Mouse (Mus musculus) cortical plate, adult 2 months (tissue): Measurements from ENCODE around the gene Oser1. TPM values are rescaled to one million over a fixed set of nuclear protein-coding genes. Genes with fewer than 3 reads are reported as not detected.

Experiments used
- H3K27ac ChIP-seq: fragments of 200-500 bp; 2 replicates; pipeline ENCODE4 v1.5.1; 2012; ENCODE audit warnings: low read length, control low read depth, inconsistent platforms; ENCODE audit not compliant: insufficient read depth
- H3K4me1 ChIP-seq: fragments of 200-500 bp; 2 replicates; pipeline ENCODE4 v1.6.1; 2011; ENCODE audit warnings: low read length; ENCODE audit not compliant: control insufficient read depth, insufficient read depth
- H3K4me3 ChIP-seq: fragments of 200-500 bp; 2 replicates; pipeline ENCODE4 v1.5.1; 2011; ENCODE audit warnings: mild to moderate bottlenecking, low read length, control low read depth; ENCODE audit not compliant: insufficient read depth
- CTCF ChIP-seq: fragments of 200-500 bp; IDR thresholded peaks from 2 replicates; pipeline ENCODE4 v1.5.1; 2011; ENCODE audit warnings: mild to moderate bottlenecking, control low read depth, low read length; ENCODE audit not compliant: insufficient read depth; ENCODE audit errors: extremely low read depth
- POLR2A ChIP-seq: fragments of 200-500 bp; IDR thresholded peaks from 2 replicates; pipeline ENCODE4 v1.6.1; 2011; ENCODE audit warnings: mild to moderate bottlenecking, low read length, control low read depth; ENCODE audit not compliant: insufficient read depth; ENCODE audit errors: extremely low read depth
- polyA plus RNA-seq: library from polyadenylated mRNA; depleted of rRNA; stranded (reverse); fragments of >200 nt; gene quantifications from 2 replicates; pipeline ENCODE4 v1.2.3, GENCODE M21; 2012

Oser1 gene
- polyA plus RNA-seq, 1 experiment: 22.2 TPM

- Histone ChIP-seq H3K4me1 (peaks cover 7% of the 10 kb centered on the region), H3K4me3 (no peak overlapping the region), H3K27ac (no peak overlapping the region)
- no peak for TF ChIP-seq POLR2A
- no peak for TF ChIP-seq CTCF
These were observed 22.9 kb upstream of the Oser1 start for GRCm38 (mm10) chr2:163447375-163447774.

GRCm38 (mm10) chr2:163444017-163444416 lies 19.5 kb upstream of the Oser1 start:
- H3K4me1 ChIP-seq: peaks cover 8% of the 10 kb centered on the region; the same call in 1 of the 2 replicates
- H3K27ac ChIP-seq: no peak overlapping the region
- TF ChIP-seq POLR2A: no peak
- no peak for TF ChIP-seq CTCF
- H3K4me3 ChIP-seq: no peak overlapping the region

- H3K27ac ChIP-seq: no peak overlapping the region
- no peak for TF ChIP-seq CTCF
- no peak for TF ChIP-seq POLR2A
- H3K4me3 ChIP-seq: no peak overlapping the region
- peaks cover 8% of the 10 kb centered on the region; the same call in 1 of the 2 replicates for H3K4me1 ChIP-seq
These were observed 19.0 kb upstream of the Oser1 start for GRCm38 (mm10) chr2:163443543-163443942.

- H3K4me3 ChIP-seq: peak overlapping the region; percentile 91
- H3K27ac ChIP-seq: no peak overlapping the region
- peaks cover 8% of the 10 kb centered on the region; the same call in 1 of the 2 replicates for H3K4me1 ChIP-seq
- TF ChIP-seq POLR2A (no peak), CTCF (no peak)
These were observed 15.0 kb upstream of the Oser1 start for GRCm38 (mm10) chr2:163439488-163439887.

- Histone ChIP-seq H3K4me3 (peak overlapping the region; percentile 91), H3K27ac (peak overlapping the region; percentile 86), H3K4me1 (peaks cover 5% of the 10 kb centered on the region; the same call in 1 of the 2 replicates)
- TF ChIP-seq POLR2A: no peak
- no peak for TF ChIP-seq CTCF
These were observed 14.3 kb upstream of the Oser1 start for GRCm38 (mm10) chr2:163438619-163439451.

GRCm38 (mm10) chr2:163438246-163438618 lies 13.7 kb upstream of the Oser1 start, which contains the start of gene Gdap1l1:
Gdap1l1 (plus strand) TSS chr2:163438476.
- peak; percentile 69; the same call in 1 of the 2 replicates for TF ChIP-seq POLR2A
- no peak for TF ChIP-seq CTCF
- H3K4me1 ChIP-seq: peaks cover 5% of the 10 kb centered on the region; the same call in 1 of the 2 replicates
- peak within 1 kb of the TSS; percentile 86 for H3K27ac ChIP-seq
- peak within 1 kb of the TSS; percentile 91 for H3K4me3 ChIP-seq

- TF ChIP-seq POLR2A (no peak), CTCF (no peak)
- H3K4me3 ChIP-seq: peak overlapping the region; percentile 91
- H3K27ac ChIP-seq: peak overlapping the region; percentile 16; the same call in 1 of the 2 replicates
- peaks cover 5% of the 10 kb centered on the region; the same call in 1 of the 2 replicates for H3K4me1 ChIP-seq
These were observed 13.3 kb upstream of the Oser1 start for GRCm38 (mm10) chr2:163437800-163438199.

GRCm38 (mm10) chr2:163433971-163434370 lies 9.5 kb upstream of the Oser1 start:
- Histone ChIP-seq H3K4me3 (no peak overlapping the region), H3K27ac (no peak overlapping the region), H3K4me1 (no peaks in the 10 kb centered on the region)
- TF ChIP-seq POLR2A: no peak
- TF ChIP-seq CTCF: no peak

- no peaks in the 10 kb centered on the region for H3K4me1 ChIP-seq
- TF ChIP-seq POLR2A: no peak
- no peak for TF ChIP-seq CTCF
- no peak overlapping the region for H3K4me3 ChIP-seq
- no peak overlapping the region for H3K27ac ChIP-seq
These were observed 6.8 kb upstream of the Oser1 start for GRCm38 (mm10) chr2:163431289-163431688.

- TF ChIP-seq POLR2A (no peak), CTCF (no peak)
- Histone ChIP-seq H3K4me1 (no peaks in the 10 kb centered on the region), H3K27ac (no peak overlapping the region)
These were observed 4.0 kb upstream of the Oser1 start for GRCm38 (mm10) chr2:163428346-163429011.

More at GRCm38 (mm10) chr2:163428346-163429011, 4.0 kb upstream of the Oser1 start:
- no peak overlapping the region for H3K4me3 ChIP-seq
